Mouse (Mus musculus): ENCODE data around the gene Selenbp2. TPM values are rescaled to one million over a fixed set of nuclear protein-coding genes. Genes with fewer than 3 reads are reported as not detected.
"Not testable (repeated sequence)": the region's sequence is repeated elsewhere in the genome, so short reads cannot be mapped to it uniquely, and the experiment has no call there.

Gene Selenbp2
- polyA plus RNA-seq, 1 experiment from 2014 or later = 37.3 TPM

DNA sequence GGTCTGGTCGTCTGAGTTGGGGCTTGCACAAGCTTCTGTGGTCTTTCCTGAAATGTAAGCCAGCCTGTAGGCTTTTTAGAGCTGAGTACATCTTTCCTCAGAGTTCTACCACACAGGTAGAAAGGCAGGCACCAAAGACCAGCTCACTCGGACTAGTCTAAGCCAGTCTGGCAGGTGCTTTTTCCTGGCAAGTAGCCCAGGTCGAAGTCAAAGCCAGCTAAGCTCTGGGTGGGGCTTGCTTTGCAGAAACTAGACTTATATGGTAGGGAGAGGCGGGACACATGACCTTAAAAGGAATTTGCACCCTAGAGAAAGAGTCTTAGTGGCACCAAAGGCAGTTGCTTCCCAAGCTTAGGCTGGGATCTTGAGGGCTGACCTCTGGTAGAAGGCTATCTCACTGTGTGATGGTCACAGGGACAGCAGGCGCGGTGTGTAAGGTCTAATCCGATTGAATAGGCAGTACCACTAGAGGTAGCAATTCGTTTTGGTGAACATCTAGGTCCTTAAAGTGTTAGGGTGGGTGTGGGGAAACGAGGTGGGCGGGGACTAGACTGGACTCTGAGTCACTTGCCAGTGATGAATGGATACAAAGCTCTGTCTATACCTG lies 34.1 kb upstream of the Selenbp2 start:
- H3K9me3 ChIP-seq (ENCODE audit: control insufficient read depth, low read length); H3K4me1 ChIP-seq (replicated peaks; ENCODE audit: control insufficient read depth, insufficient read depth); H3K27me3 ChIP-seq (ENCODE audit: control insufficient read depth, insufficient read depth, low read length); H3K4me3 ChIP-seq (ENCODE audit: low read depth, low read length); H3K9ac ChIP-seq (ENCODE audit: low read length); H3K36me3 ChIP-seq (ENCODE audit: control insufficient read depth, insufficient read depth, low read length): not testable (repeated sequence)
- peak overlapping the region; percentile 34 for H3K4me2 ChIP-seq (replicated peaks; ENCODE audit: low read depth)
- ATAC-seq (ENCODE audit: low FRiP score, low TSS enrichment) (peak; percentile 96), DNase-seq (ENCODE audit: low spot score) (peak; percentile 65)
- TF ChIP-seq CTCF (IDR thresholded peaks at IDR 0.05; ENCODE audit: low read depth) = peak; percentile 27; the same call in 1 of the 2 replicates
- peak overlapping the region; percentile 87 for H3K27ac ChIP-seq (replicated peaks)
- WGBS = 23% methylated on average over 8 of the region's 10 CpGs

DNA sequence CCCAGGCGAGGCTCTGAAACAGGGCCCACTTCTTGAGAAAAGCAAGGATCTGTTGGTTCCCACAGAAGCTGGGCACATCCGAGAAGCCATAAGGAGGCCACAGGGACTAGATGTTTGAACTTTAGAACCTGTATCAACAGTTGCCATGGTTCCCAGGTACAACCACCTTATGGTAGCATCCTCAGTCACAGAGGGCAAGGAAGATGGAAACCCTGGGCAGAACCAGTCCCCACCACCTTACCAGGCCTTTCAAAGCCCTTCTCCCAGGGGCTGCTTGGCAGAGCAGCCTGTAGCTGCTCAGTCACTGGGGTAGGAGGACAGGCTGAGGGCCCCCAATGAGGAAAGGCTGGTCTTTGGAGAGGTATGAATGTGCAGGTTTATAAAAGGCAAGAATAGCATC lies 32.5 kb upstream of the Selenbp2 start:
- H3K36me3 ChIP-seq (ENCODE audit: control insufficient read depth, insufficient read depth, low read length); H3K4me2 ChIP-seq (replicated peaks; ENCODE audit: low read depth); H3K27ac ChIP-seq (replicated peaks); ATAC-seq (ENCODE audit: low FRiP score, low TSS enrichment); H3K4me1 ChIP-seq (replicated peaks; ENCODE audit: control insufficient read depth, insufficient read depth); H3K9ac ChIP-seq (ENCODE audit: low read length); DNase-seq (ENCODE audit: low spot score); H3K27me3 ChIP-seq (ENCODE audit: control insufficient read depth, insufficient read depth, low read length); H3K4me3 ChIP-seq (ENCODE audit: low read depth, low read length); H3K9me3 ChIP-seq (ENCODE audit: control insufficient read depth, low read length): not testable (repeated sequence)
- 97% methylated on average over 2 of the region's 2 CpGs for WGBS

- H3K4me2 ChIP-seq (replicated peaks; ENCODE audit: low read depth); H3K27ac ChIP-seq (replicated peaks); H3K27me3 ChIP-seq (ENCODE audit: control insufficient read depth, insufficient read depth, low read length); H3K4me1 ChIP-seq (replicated peaks; ENCODE audit: control insufficient read depth, insufficient read depth); DNase-seq (ENCODE audit: low spot score); H3K9me3 ChIP-seq (ENCODE audit: control insufficient read depth, low read length); H3K36me3 ChIP-seq (ENCODE audit: control insufficient read depth, insufficient read depth, low read length); H3K9ac ChIP-seq (ENCODE audit: low read length); H3K4me3 ChIP-seq (ENCODE audit: low read depth, low read length); ATAC-seq (ENCODE audit: low FRiP score, low TSS enrichment): not testable (repeated sequence)
- 79% methylated on average over 3 of the region's 5 CpGs for WGBS
- peak; percentile 43 for TF ChIP-seq CTCF (IDR thresholded peaks at IDR 0.05; ENCODE audit: low read depth)
Observed at GRCm38 (mm10) chr3:94665060-94665802, 28.1 kb upstream of the Selenbp2 start.

DNA sequence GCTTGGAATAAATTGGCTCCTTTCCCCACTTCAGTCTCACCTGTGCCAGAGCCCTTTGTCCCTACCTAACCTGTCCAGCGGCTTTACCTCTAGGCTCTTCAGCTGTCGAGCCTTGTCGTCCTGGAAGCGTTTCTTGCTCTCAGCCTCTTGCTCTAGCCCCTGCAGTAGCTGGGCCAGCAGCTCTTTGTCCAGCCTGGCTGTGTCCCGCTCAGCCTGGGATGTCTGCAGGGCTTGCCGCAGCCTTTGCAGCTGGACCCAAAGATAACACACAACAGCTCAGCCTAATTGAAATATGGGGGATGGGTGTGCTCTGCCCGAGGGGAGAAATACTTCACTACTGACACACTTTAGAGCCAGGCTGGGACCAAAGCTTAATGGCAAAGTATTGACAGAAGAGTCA lies 27.5 kb upstream of the Selenbp2 start:
- not testable (repeated sequence) for H3K27ac ChIP-seq (replicated peaks); DNase-seq (ENCODE audit: low spot score); H3K4me1 ChIP-seq (replicated peaks; ENCODE audit: control insufficient read depth, insufficient read depth); H3K9ac ChIP-seq (ENCODE audit: low read length); H3K4me3 ChIP-seq (ENCODE audit: low read depth, low read length); H3K9me3 ChIP-seq (ENCODE audit: control insufficient read depth, low read length); H3K4me2 ChIP-seq (replicated peaks; ENCODE audit: low read depth); ATAC-seq (ENCODE audit: low FRiP score, low TSS enrichment); H3K27me3 ChIP-seq (ENCODE audit: control insufficient read depth, insufficient read depth, low read length); H3K36me3 ChIP-seq (ENCODE audit: control insufficient read depth, insufficient read depth, low read length)
- 17% methylated on average over 7 of the region's 7 CpGs for WGBS

DNA sequence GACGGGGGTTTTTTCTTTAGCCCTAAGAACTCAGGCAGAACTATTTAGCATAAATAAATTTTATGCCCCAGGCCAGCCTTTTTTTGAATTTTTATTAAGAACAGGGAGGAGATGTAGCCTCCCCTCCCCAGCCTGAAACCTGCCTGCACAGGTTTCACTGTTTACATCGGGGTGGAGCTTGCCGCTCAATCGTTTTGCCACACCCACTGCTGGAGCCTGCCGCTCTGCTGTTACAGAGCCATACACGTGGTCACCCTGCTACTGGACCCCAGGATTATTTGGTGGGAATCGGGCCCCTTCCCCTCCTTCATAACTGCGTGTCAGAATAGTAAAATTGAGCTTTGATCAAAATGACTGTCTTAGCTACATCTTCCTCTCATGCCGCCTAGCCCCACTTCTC lies 18.3 kb upstream of the Selenbp2 start:
- not testable (repeated sequence) for H3K27ac ChIP-seq (replicated peaks); H3K9me3 ChIP-seq (ENCODE audit: control insufficient read depth, low read length); H3K4me2 ChIP-seq (replicated peaks; ENCODE audit: low read depth); H3K9ac ChIP-seq (ENCODE audit: low read length); H3K4me1 ChIP-seq (replicated peaks; ENCODE audit: control insufficient read depth, insufficient read depth); H3K27me3 ChIP-seq (ENCODE audit: control insufficient read depth, insufficient read depth, low read length); H3K4me3 ChIP-seq (ENCODE audit: low read depth, low read length); ATAC-seq (ENCODE audit: low FRiP score, low TSS enrichment); H3K36me3 ChIP-seq (ENCODE audit: control insufficient read depth, insufficient read depth, low read length)
- WGBS = 61% methylated on average over 9 of the region's 9 CpGs
- DNase-seq (ENCODE audit: low spot score) = peak; percentile 66

- Histone ChIP-seq H3K9ac (ENCODE audit: low read length) (no peak overlapping the region), H3K9me3 (ENCODE audit: control insufficient read depth, low read length) (no peaks in the 10 kb centered on the region), H3K4me2 (replicated peaks; ENCODE audit: low read depth) (no peak overlapping the region), H3K4me3 (ENCODE audit: low read depth, low read length) (no peak overlapping the region), H3K27ac (replicated peaks) (0 out of 2 replicates have a peak overlapping the region, but pooled peaks have one; percentile 13), H3K27me3 (ENCODE audit: control insufficient read depth, insufficient read depth, low read length) (no peaks in the 10 kb centered on the region), H3K36me3 (ENCODE audit: control insufficient read depth, insufficient read depth, low read length) (no peaks in the 10 kb centered on the region), H3K4me1 (replicated peaks; ENCODE audit: control insufficient read depth, insufficient read depth) (no peaks in the 10 kb centered on the region)
- ATAC-seq (ENCODE audit: low FRiP score, low TSS enrichment) = peak; percentile 45
- TF ChIP-seq EP300 (optimal IDR thresholded peaks at IDR 0.05) (peak; percentile 87), CTCF (IDR thresholded peaks at IDR 0.05; ENCODE audit: low read depth) (no peak)
- 47% methylated on average over 8 of the region's 8 CpGs for WGBS
- DNase-seq (ENCODE audit: low spot score) = peak; percentile 69
Observed at GRCm38 (mm10) chr3:94679351-94679841, 14.0 kb upstream of the Selenbp2 start.

DNA sequence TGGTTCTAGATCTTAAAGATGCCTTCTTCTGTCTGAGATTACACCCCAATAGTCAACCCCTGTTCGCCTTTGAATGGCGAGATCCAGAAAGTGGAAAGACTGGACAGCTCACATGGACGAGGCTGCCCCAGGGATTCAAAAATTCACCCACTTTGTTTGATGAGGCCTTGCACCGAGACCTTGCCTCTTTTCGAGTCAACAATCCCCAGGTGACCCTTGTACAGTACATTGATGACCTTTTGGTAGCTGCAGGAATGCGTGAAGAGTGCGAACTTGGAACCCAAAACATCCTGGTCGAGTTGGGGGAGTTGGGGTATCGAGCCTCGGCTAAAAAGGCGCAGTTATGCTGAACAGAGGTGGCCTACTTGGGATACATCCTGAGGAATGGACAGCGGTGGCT lies 13.3 kb upstream of the Selenbp2 start:
- H3K9me3 ChIP-seq (ENCODE audit: control insufficient read depth, low read length); DNase-seq (ENCODE audit: low spot score); ATAC-seq (ENCODE audit: low FRiP score, low TSS enrichment); H3K4me2 ChIP-seq (replicated peaks; ENCODE audit: low read depth); H3K27me3 ChIP-seq (ENCODE audit: control insufficient read depth, insufficient read depth, low read length); H3K4me1 ChIP-seq (replicated peaks; ENCODE audit: control insufficient read depth, insufficient read depth); H3K27ac ChIP-seq (replicated peaks); H3K9ac ChIP-seq (ENCODE audit: low read length); H3K36me3 ChIP-seq (ENCODE audit: control insufficient read depth, insufficient read depth, low read length); H3K4me3 ChIP-seq (ENCODE audit: low read depth, low read length): not testable (repeated sequence)
- WGBS = 80% methylated on average over 12 of the region's 12 CpGs

Data from stomach, postnatal 0 days (tissue).